Mouse (Mus musculus): Measurements from ENCODE around the gene Dmp1.

Gene Dmp1

DNA sequence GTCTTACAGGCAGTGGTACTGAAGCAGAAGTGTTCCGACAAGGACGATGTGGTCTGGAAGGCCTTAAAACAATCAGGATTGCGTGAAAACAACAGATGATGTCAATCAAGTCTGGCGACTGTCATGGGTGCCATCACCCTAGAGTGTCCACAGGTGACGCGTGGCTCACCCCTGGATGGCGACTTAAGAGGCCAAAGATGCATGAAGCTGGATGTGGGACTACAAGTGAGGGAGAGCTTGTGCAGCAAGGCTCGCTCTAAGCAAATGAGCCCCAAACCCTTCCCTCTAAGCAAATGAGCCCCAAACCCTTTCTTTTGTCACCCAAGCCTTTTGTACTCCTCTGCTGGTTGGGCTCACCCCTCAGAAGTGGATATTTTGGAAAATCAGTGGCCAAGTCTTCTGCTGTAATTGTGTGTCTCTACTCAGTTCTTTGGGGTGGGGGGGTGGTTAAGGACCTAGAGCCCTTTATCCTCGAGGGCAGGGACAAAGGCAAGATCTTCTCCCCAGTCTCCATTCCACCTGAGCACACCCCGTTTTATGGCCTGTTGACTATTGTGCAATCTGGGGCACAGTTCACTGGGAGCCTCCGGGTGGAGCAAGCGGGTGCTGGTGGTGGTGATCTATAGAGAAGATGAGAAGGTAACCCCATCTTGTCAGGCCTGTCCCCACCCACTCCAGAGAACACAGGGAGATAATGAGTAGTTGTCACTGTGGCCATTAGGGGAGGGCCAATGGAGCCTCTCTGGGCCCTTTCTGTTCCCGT lies 60.8 kb downstream of the Dmp1 start:
- no peak for DNase-seq (ENCODE audit: low spot score)
